Mouse (Mus musculus) brain, embryonic 14.5 days (tissue): ENCODE data around the gene Hspb9.

Source experiments
- CTCF ChIP-seq: fragments of 200-500 bp; IDR thresholded peaks from 2 replicates; pipeline ENCODE4 v1.5.1; 2012; ENCODE audit warnings: inconsistent platforms, mild to moderate bottlenecking, moderate library complexity, borderline replicate concordance; ENCODE audit not compliant: insufficient read depth, insufficient read length; ENCODE audit errors: extremely low read depth
- POLR2A ChIP-seq: fragments of 200-500 bp; IDR thresholded peaks from 2 replicates; pipeline ENCODE4 v1.6.1; 2012; ENCODE audit warnings: mild to moderate bottlenecking, inconsistent platforms, borderline replicate concordance; ENCODE audit not compliant: poor library complexity, insufficient read depth, insufficient read length, severe bottlenecking; ENCODE audit errors: extremely low read depth

- TF ChIP-seq POLR2A (no peak), CTCF (no peak)
Measured at GRCm38 (mm10) chr11:100762831-100763230, 49.2 kb downstream of the Hspb9 start, which contains the start of gene Hcrt.
